Mouse (Mus musculus) cerebellum, adult 2 months (tissue): ENCODE results near the gene Higd1b.

ENCODE experiments used
- CTCF ChIP-seq: fragments of 200-500 bp; IDR thresholded peaks from 2 replicates; pipeline ENCODE4 v1.5.1; 2011; ENCODE audit warnings: low read depth, mild to moderate bottlenecking, control low read depth, low read length, moderate library complexity, borderline replicate concordance; ENCODE audit not compliant: insufficient read depth
- POLR2A ChIP-seq: fragments of 200-500 bp; IDR thresholded peaks from 2 replicates; pipeline ENCODE4 v1.6.1; 2011; ENCODE audit warnings: low read length, control low read depth, borderline replicate concordance; ENCODE audit not compliant: insufficient read depth

- no peak for TF ChIP-seq CTCF
- TF ChIP-seq POLR2A: no peak
Observed at GRCm38 (mm10) chr11:102819021-102819782, 16.4 kb upstream of the Higd1b start, which contains the start of gene Gjc1.
